Mouse (Mus musculus) embryonic facial prominence, embryonic 15.5 days (tissue): ENCODE measurements around the gene Iqck. TPM values are rescaled to one million over a fixed set of nuclear protein-coding genes. Genes with fewer than 3 reads are reported as not detected.

Experiments used
- ATAC-seq: fragments of 200-750 bp; cut with Nextera tagmentation; 2 replicates; pipeline ENCODE4 v1.8.0; 2017; ENCODE audit warnings: low read depth, moderate TSS enrichment; ENCODE audit not compliant: insufficient number of reproducible peaks, low FRiP score, low TSS enrichment
- H3K27ac ChIP-seq: fragments of 300-500 bp; sonication (generic); replicated peaks from 2 replicates; pipeline ENCODE4 v1.5.1; 2015; ENCODE audit warnings: mild to moderate bottlenecking, inconsistent platforms
- H3K27me3 ChIP-seq: fragments of 300-500 bp; sonication (generic); 2 replicates; pipeline ENCODE4 v1.6.1; 2015; ENCODE audit warnings: inconsistent platforms
- H3K36me3 ChIP-seq: fragments of 300-500 bp; sonication (generic); 2 replicates; pipeline ENCODE4 v1.6.1; 2015; ENCODE audit warnings: mild to moderate bottlenecking, inconsistent platforms
- H3K4me1 ChIP-seq: fragments of 300-500 bp; sonication (generic); 2 replicates; pipeline ENCODE4 v1.6.1; 2015; ENCODE audit warnings: inconsistent platforms
- H3K4me2 ChIP-seq: fragments of 300-500 bp; sonication (generic); replicated peaks from 2 replicates; pipeline ENCODE4 v1.6.1; 2015; ENCODE audit warnings: mild to moderate bottlenecking, inconsistent platforms
- H3K4me3 ChIP-seq: fragments of 300-500 bp; sonication (generic); replicated peaks from 2 replicates; pipeline ENCODE4 v1.5.1; 2015; ENCODE audit warnings: mild to moderate bottlenecking, inconsistent platforms
- H3K9ac ChIP-seq: fragments of 300-500 bp; sonication (generic); 2 replicates; pipeline ENCODE4 v1.6.1; 2015; ENCODE audit warnings: inconsistent platforms
- H3K9me3 ChIP-seq: fragments of 300-500 bp; sonication (generic); replicated peaks from 2 replicates; pipeline ENCODE4 v1.6.1; 2016; ENCODE audit warnings: inconsistent platforms
- WGBS: fragments of 180-500 bp; shearing (Covaris S2); methylation state at CpG from one replicate; pipeline ENCODE4 v1.1.7; 2015; 5-methylcytosine and 5-hydroxymethylcytosine counted together
- polyA plus RNA-seq: library from polyadenylated mRNA; unstranded; fragments of >200 nt; fragmentation: Nextera tagmentation; extraction: Ambion mirVana; gene quantifications from 2 replicates; pipeline ENCODE4 v1.2.1, GENCODE M21; 2015

Iqck gene
- polyA plus RNA-seq, 1 experiment from 2014 or later, result 5.4 TPM

- Histone ChIP-seq H3K36me3 (no peaks in the 10 kb centered on the region), H3K9ac (no peak overlapping the region), H3K9me3 (no peaks in the 10 kb centered on the region), H3K27ac (no peak overlapping the region), H3K4me3 (no peak overlapping the region), H3K27me3 (no peaks in the 10 kb centered on the region), H3K4me2 (no peak overlapping the region), H3K4me1 (0 out of 2 replicates have a peak, but pooled peaks cover 5% of the 10 kb centered on the region)
- ATAC-seq, result 0 out of 2 replicates have a peak, but pooled peaks have one; percentile 63
- 66% methylated on average over 4 of the region's 4 CpGs for WGBS
Measured at GRCm38 (mm10) chr7:118956616-118957246, 101.2 kb downstream of the Iqck start.

- WGBS, result 40% methylated on average over 7 of the region's 7 CpGs
- Histone ChIP-seq H3K9me3 (no peaks in the 10 kb centered on the region), H3K4me1 (0 out of 2 replicates have a peak, but pooled peaks cover 5% of the 10 kb centered on the region), H3K4me2 (no peak overlapping the region), H3K27ac (no peak overlapping the region), H3K36me3 (no peaks in the 10 kb centered on the region), H3K27me3 (no peaks in the 10 kb centered on the region), H3K4me3 (no peak overlapping the region), H3K9ac (no peak overlapping the region)
- no peak for ATAC-seq
Measured at GRCm38 (mm10) chr7:118959209-118959608, 103.7 kb downstream of the Iqck start.

- 4% methylated on average over 3 of the region's 3 CpGs for WGBS
- ATAC-seq, result no peak
- Histone ChIP-seq H3K4me1 (no peaks in the 10 kb centered on the region), H3K27ac (no peak overlapping the region), H3K9ac (no peak overlapping the region), H3K27me3 (no peaks in the 10 kb centered on the region), H3K4me2 (no peak overlapping the region), H3K9me3 (no peaks in the 10 kb centered on the region), H3K36me3 (no peaks in the 10 kb centered on the region), H3K4me3 (no peak overlapping the region)
Measured at GRCm38 (mm10) chr7:118964777-118965176, 109.2 kb downstream of the Iqck start.

- Histone ChIP-seq H3K9me3 (no peaks in the 10 kb centered on the region), H3K4me2 (no peak overlapping the region), H3K36me3 (no peaks in the 10 kb centered on the region), H3K9ac (no peak overlapping the region), H3K4me1 (no peaks in the 10 kb centered on the region), H3K27me3 (no peaks in the 10 kb centered on the region), H3K4me3 (no peak overlapping the region), H3K27ac (no peak overlapping the region)
- 41% methylated on average over 7 of the region's 7 CpGs for WGBS
- no peak for ATAC-seq
Measured at GRCm38 (mm10) chr7:118965198-118965597, 109.6 kb downstream of the Iqck start.

GRCm38 (mm10) chr7:118968870-118969269 lies 113.3 kb downstream of the Iqck start:
- Histone ChIP-seq H3K4me1 (no peaks in the 10 kb centered on the region), H3K9ac (no peak overlapping the region), H3K27me3 (no peaks in the 10 kb centered on the region), H3K36me3 (peaks cover 24% of the 10 kb centered on the region; the same call in 1 of the 2 replicates), H3K4me2 (no peak overlapping the region), H3K4me3 (no peak overlapping the region), H3K27ac (no peak overlapping the region), H3K9me3 (no peaks in the 10 kb centered on the region)
- no peak for ATAC-seq
- 87% methylated on average over 3 of the region's 3 CpGs for WGBS

GRCm38 (mm10) chr7:118971499-118971898 lies 115.9 kb downstream of the Iqck start:
- H3K9me3 ChIP-seq, result no peaks in the 10 kb centered on the region
- no peak for ATAC-seq
- H3K27ac ChIP-seq, result no peak overlapping the region
- no peak overlapping the region for H3K4me2 ChIP-seq
- H3K27me3 ChIP-seq, result no peaks in the 10 kb centered on the region
- no peak overlapping the region for H3K4me3 ChIP-seq
- 79% methylated on average over 8 of the region's 8 CpGs for WGBS
- 0 out of 2 replicates have a peak, but pooled peaks cover 6% of the 10 kb centered on the region for H3K4me1 ChIP-seq
- H3K9ac ChIP-seq, result no peak overlapping the region
- H3K36me3 ChIP-seq, result peaks cover 39% of the 10 kb centered on the region; the same call in 1 of the 2 replicates

- ATAC-seq, result no peak
- Histone ChIP-seq H3K4me1 (0 out of 2 replicates have a peak, but pooled peaks cover 9% of the 10 kb centered on the region), H3K36me3 (peaks cover 45% of the 10 kb centered on the region; the same call in 1 of the 2 replicates), H3K4me3 (no peak overlapping the region), H3K9ac (no peak overlapping the region), H3K9me3 (no peaks in the 10 kb centered on the region), H3K4me2 (no peak overlapping the region), H3K27me3 (no peaks in the 10 kb centered on the region), H3K27ac (no peak overlapping the region)
- 79% methylated on average over 5 of the region's 5 CpGs for WGBS
Measured at GRCm38 (mm10) chr7:118972306-118972705, 116.8 kb downstream of the Iqck start.

- no peaks in the 10 kb centered on the region for H3K27me3 ChIP-seq
- no peak for ATAC-seq
- no peak overlapping the region for H3K4me3 ChIP-seq
- H3K4me2 ChIP-seq, result no peak overlapping the region
- H3K27ac ChIP-seq, result no peak overlapping the region
- H3K4me1 ChIP-seq, result 0 out of 2 replicates have a peak, but pooled peaks cover 9% of the 10 kb centered on the region
- no peak overlapping the region for H3K9ac ChIP-seq
- 87% methylated on average over 4 of the region's 4 CpGs for WGBS
- no peaks in the 10 kb centered on the region for H3K9me3 ChIP-seq
- H3K36me3 ChIP-seq, result peaks cover 45% of the 10 kb centered on the region; the same call in 1 of the 2 replicates
Measured at GRCm38 (mm10) chr7:118973377-118973776, 117.8 kb downstream of the Iqck start.

- ATAC-seq, result no peak
- Histone ChIP-seq H3K9me3 (no peaks in the 10 kb centered on the region), H3K27ac (no peak overlapping the region), H3K4me2 (no peak overlapping the region), H3K36me3 (peaks cover 54% of the 10 kb centered on the region; the same call in 1 of the 2 replicates), H3K9ac (no peak overlapping the region), H3K27me3 (no peaks in the 10 kb centered on the region), H3K4me1 (0 out of 2 replicates have a peak, but pooled peaks cover 9% of the 10 kb centered on the region), H3K4me3 (no peak overlapping the region)
- WGBS, result 71% methylated on average over 3 of the region's 3 CpGs
Measured at GRCm38 (mm10) chr7:118975837-118976236, 120.3 kb downstream of the Iqck start.

GRCm38 (mm10) chr7:118976414-118977166 lies 121.0 kb downstream of the Iqck start:
- no peaks in the 10 kb centered on the region for H3K9me3 ChIP-seq
- H3K36me3 ChIP-seq, result peaks cover 50% of the 10 kb centered on the region
- H3K9ac ChIP-seq, result no peak overlapping the region
- H3K27ac ChIP-seq, result no peak overlapping the region
- 32% methylated on average over 14 of the region's 14 CpGs for WGBS
- H3K4me2 ChIP-seq, result 0 out of 2 replicates have a peak overlapping the region, but pooled peaks have one; percentile 12
- no peaks in the 10 kb centered on the region for H3K27me3 ChIP-seq
- no peak overlapping the region for H3K4me3 ChIP-seq
- ATAC-seq, result no peak
- peaks cover 9% of the 10 kb centered on the region; the same call in 1 of the 2 replicates for H3K4me1 ChIP-seq

GRCm38 (mm10) chr7:118977167-118977543 lies 121.6 kb downstream of the Iqck start:
- no peak overlapping the region for H3K9ac ChIP-seq
- 75% methylated on average over 10 of the region's 10 CpGs for WGBS
- H3K27ac ChIP-seq, result no peak overlapping the region
- H3K27me3 ChIP-seq, result no peaks in the 10 kb centered on the region
- H3K36me3 ChIP-seq, result peaks cover 54% of the 10 kb centered on the region
- H3K4me2 ChIP-seq, result no peak overlapping the region
- no peak overlapping the region for H3K4me3 ChIP-seq
- H3K9me3 ChIP-seq, result no peaks in the 10 kb centered on the region
- ATAC-seq, result no peak
- H3K4me1 ChIP-seq, result peaks cover 9% of the 10 kb centered on the region; the same call in 1 of the 2 replicates
